Mouse (Mus musculus): ENCODE results near the gene Dab2ip. TPM values are rescaled to one million over a fixed set of nuclear protein-coding genes. Genes with fewer than 3 reads are reported as not detected.
A peak's percentile ranks its signal among the peaks of the same experiment; 100 is the strongest.

Dab2ip gene
- polyA plus RNA-seq, 1 experiment from 2014 or later, result 46.6 TPM

- peaks cover 80 to 83% of the 10 kb centered on the region in 2 experiments for H3K4me1 ChIP-seq (ENCODE audit: control insufficient read depth in 2 of 2, insufficient read depth in 2 of 2, low read length in 2 of 2)
Observed at GRCm38 (mm10) chr2:35610976-35611375, 52.9 kb downstream of the Dab2ip start.

GRCm38 (mm10) chr2:35611645-35612044 lies 53.6 kb downstream of the Dab2ip start:
- no peak overlapping the region for H3K4me2 ChIP-seq (ENCODE audit: low read length)
- no peaks in the 10 kb centered on the region for H3K27me3 ChIP-seq (ENCODE audit: control insufficient read depth, insufficient read depth, low read length)
- H3K27ac ChIP-seq (replicated peaks in 1 of 2; ENCODE audit: control insufficient read depth in 1 of 2, insufficient read depth in 1 of 2, low read depth in 2 of 2, low read length in 2 of 2), result peak overlapping the region in 1 of 2 experiments; percentile 39; a peak in 1 of 4 replicates
- WGBS, result 60% methylated on average over 4 of the region's 4 CpGs
- H3K9me3 ChIP-seq (ENCODE audit: control insufficient read depth, low read length), result no peaks in the 10 kb centered on the region
- H3K36me3 ChIP-seq (ENCODE audit: control insufficient read depth, insufficient read depth, low read length), result no peaks in the 10 kb centered on the region
- peak overlapping the region; percentile 35 for H3K9ac ChIP-seq (ENCODE audit: low read length)
- ATAC-seq (ENCODE audit: insufficient number of reproducible peaks, insufficient read depth, low FRiP score, low read depth), result no peak
- H3K4me3 ChIP-seq (ENCODE audit: control insufficient read depth in 1 of 2, insufficient read depth in 1 of 2, low read depth in 1 of 2, low read length in 2 of 2), result no peak overlapping the region
- peaks cover 75 to 83% of the 10 kb centered on the region in 2 experiments for H3K4me1 ChIP-seq (ENCODE audit: control insufficient read depth in 2 of 2, insufficient read depth in 2 of 2, low read length in 2 of 2)

More at GRCm38 (mm10) chr2:35610976-35611375, 52.9 kb downstream of the Dab2ip start:
- no peaks in the 10 kb centered on the region for H3K9me3 ChIP-seq (ENCODE audit: control insufficient read depth, low read length)
- WGBS, result 89% methylated on average over 7 of the region's 7 CpGs
- peak overlapping the region; percentile 32 for H3K9ac ChIP-seq (ENCODE audit: low read length)
- H3K27ac ChIP-seq (replicated peaks in 1 of 2; ENCODE audit: control insufficient read depth in 1 of 2, insufficient read depth in 1 of 2, low read depth in 2 of 2, low read length in 2 of 2), result no peak overlapping the region; a peak in 1 of 4 replicates
- H3K4me2 ChIP-seq (ENCODE audit: low read length), result no peak overlapping the region
- H3K36me3 ChIP-seq (ENCODE audit: control insufficient read depth, insufficient read depth, low read length), result no peaks in the 10 kb centered on the region
- no peak overlapping the region for H3K4me3 ChIP-seq (ENCODE audit: control insufficient read depth in 1 of 2, insufficient read depth in 1 of 2, low read depth in 1 of 2, low read length in 2 of 2)
- no peak for ATAC-seq (ENCODE audit: insufficient number of reproducible peaks, insufficient read depth, low FRiP score, low read depth)
- no peaks in the 10 kb centered on the region for H3K27me3 ChIP-seq (ENCODE audit: control insufficient read depth, insufficient read depth, low read length)

- Histone ChIP-seq H3K4me1 (ENCODE audit: control insufficient read depth in 2 of 2, insufficient read depth in 2 of 2, low read length in 2 of 2) (peaks cover 72 to 83% of the 10 kb centered on the region in 2 experiments), H3K4me3 (ENCODE audit: control insufficient read depth in 1 of 2, insufficient read depth in 1 of 2, low read depth in 1 of 2, low read length in 2 of 2) (no peak overlapping the region), H3K27me3 (ENCODE audit: control insufficient read depth, insufficient read depth, low read length) (no peaks in the 10 kb centered on the region), H3K9me3 (ENCODE audit: control insufficient read depth, low read length) (no peaks in the 10 kb centered on the region), H3K36me3 (ENCODE audit: control insufficient read depth, insufficient read depth, low read length) (no peaks in the 10 kb centered on the region), H3K4me2 (ENCODE audit: low read length) (no peak overlapping the region), H3K9ac (ENCODE audit: low read length) (peak overlapping the region; percentile 35), H3K27ac (replicated peaks in 1 of 2; ENCODE audit: control insufficient read depth in 1 of 2, insufficient read depth in 1 of 2, low read depth in 2 of 2, low read length in 2 of 2) (peak overlapping the region in 1 of 2 experiments; percentile 39; a peak in 1 of 4 replicates)
- 76% methylated on average over 7 of the region's 7 CpGs for WGBS
- ATAC-seq (ENCODE audit: insufficient number of reproducible peaks, insufficient read depth, low FRiP score, low read depth), result no peak
Observed at GRCm38 (mm10) chr2:35612297-35612696, 54.2 kb downstream of the Dab2ip start.

GRCm38 (mm10) chr2:35613946-35614353 lies 55.9 kb downstream of the Dab2ip start:
- 48% methylated on average over 3 of the region's 3 CpGs for WGBS
- Histone ChIP-seq H3K4me1 (ENCODE audit: control insufficient read depth in 2 of 2, insufficient read depth in 2 of 2, low read length in 2 of 2) (peaks cover 83 to 84% of the 10 kb centered on the region in 2 experiments), H3K36me3 (ENCODE audit: control insufficient read depth, insufficient read depth, low read length) (no peaks in the 10 kb centered on the region), H3K27ac (replicated peaks in 1 of 2; ENCODE audit: control insufficient read depth in 1 of 2, insufficient read depth in 1 of 2, low read depth in 2 of 2, low read length in 2 of 2) (peak overlapping the region; percentile 55 to 68), H3K9me3 (ENCODE audit: control insufficient read depth, low read length) (no peaks in the 10 kb centered on the region), H3K27me3 (ENCODE audit: control insufficient read depth, insufficient read depth, low read length) (no peaks in the 10 kb centered on the region), H3K9ac (ENCODE audit: low read length) (0 out of 2 replicates have a peak overlapping the region, but pooled peaks have one; percentile 39), H3K4me2 (ENCODE audit: low read length) (no peak overlapping the region), H3K4me3 (ENCODE audit: control insufficient read depth in 1 of 2, insufficient read depth in 1 of 2, low read depth in 1 of 2, low read length in 2 of 2) (no peak overlapping the region)
- ATAC-seq (ENCODE audit: insufficient number of reproducible peaks, insufficient read depth, low FRiP score, low read depth), result no peak

- no peaks in the 10 kb centered on the region for H3K27me3 ChIP-seq (ENCODE audit: control insufficient read depth, insufficient read depth, low read length)
- H3K27ac ChIP-seq (replicated peaks in 1 of 2; ENCODE audit: control insufficient read depth in 1 of 2, insufficient read depth in 1 of 2, low read depth in 2 of 2, low read length in 2 of 2), result peak overlapping the region; percentile 55 to 68
- H3K9me3 ChIP-seq (ENCODE audit: control insufficient read depth, low read length), result no peaks in the 10 kb centered on the region
- no peak for ATAC-seq (ENCODE audit: insufficient number of reproducible peaks, insufficient read depth, low FRiP score, low read depth)
- H3K4me2 ChIP-seq (ENCODE audit: low read length), result no peak overlapping the region
- H3K4me3 ChIP-seq (ENCODE audit: control insufficient read depth in 1 of 2, insufficient read depth in 1 of 2, low read depth in 1 of 2, low read length in 2 of 2), result no peak overlapping the region
- 44% methylated on average over 3 of the region's 3 CpGs for WGBS
- no peak overlapping the region for H3K9ac ChIP-seq (ENCODE audit: low read length)
- no peaks in the 10 kb centered on the region for H3K36me3 ChIP-seq (ENCODE audit: control insufficient read depth, insufficient read depth, low read length)
- peaks cover 84 to 85% of the 10 kb centered on the region in 2 experiments for H3K4me1 ChIP-seq (ENCODE audit: control insufficient read depth in 2 of 2, insufficient read depth in 2 of 2, low read length in 2 of 2)
Observed at GRCm38 (mm10) chr2:35614411-35614810, 56.3 kb downstream of the Dab2ip start.

GRCm38 (mm10) chr2:35615366-35615765 lies 57.3 kb downstream of the Dab2ip start:
- Histone ChIP-seq H3K4me3 (ENCODE audit: control insufficient read depth in 1 of 2, insufficient read depth in 1 of 2, low read depth in 1 of 2, low read length in 2 of 2) (no peak overlapping the region), H3K4me2 (ENCODE audit: low read length) (no peak overlapping the region), H3K27ac (replicated peaks in 1 of 2; ENCODE audit: control insufficient read depth in 1 of 2, insufficient read depth in 1 of 2, low read depth in 2 of 2, low read length in 2 of 2) (no peak overlapping the region), H3K36me3 (ENCODE audit: control insufficient read depth, insufficient read depth, low read length) (no peaks in the 10 kb centered on the region), H3K9ac (ENCODE audit: low read length) (no peak overlapping the region), H3K4me1 (ENCODE audit: control insufficient read depth in 2 of 2, insufficient read depth in 2 of 2, low read length in 2 of 2) (peaks cover 84 to 85% of the 10 kb centered on the region in 2 experiments), H3K9me3 (ENCODE audit: control insufficient read depth, low read length) (no peaks in the 10 kb centered on the region), H3K27me3 (ENCODE audit: control insufficient read depth, insufficient read depth, low read length) (no peaks in the 10 kb centered on the region)
- ATAC-seq (ENCODE audit: insufficient number of reproducible peaks, insufficient read depth, low FRiP score, low read depth), result no peak
- WGBS, result 60% methylated on average over 4 of the region's 4 CpGs

GRCm38 (mm10) chr2:35615977-35616376 lies 57.9 kb downstream of the Dab2ip start:
- no peak overlapping the region for H3K4me3 ChIP-seq (ENCODE audit: control insufficient read depth in 1 of 2, insufficient read depth in 1 of 2, low read depth in 1 of 2, low read length in 2 of 2)
- no peak overlapping the region for H3K4me2 ChIP-seq (ENCODE audit: low read length)
- H3K27ac ChIP-seq (replicated peaks in 1 of 2; ENCODE audit: control insufficient read depth in 1 of 2, insufficient read depth in 1 of 2, low read depth in 2 of 2, low read length in 2 of 2), result no peak overlapping the region
- no peaks in the 10 kb centered on the region for H3K36me3 ChIP-seq (ENCODE audit: control insufficient read depth, insufficient read depth, low read length)
- H3K4me1 ChIP-seq (ENCODE audit: control insufficient read depth in 2 of 2, insufficient read depth in 2 of 2, low read length in 2 of 2), result peaks cover 84 to 85% of the 10 kb centered on the region in 2 experiments
- 49% methylated on average over 2 of the region's 2 CpGs for WGBS
- no peak for ATAC-seq (ENCODE audit: insufficient number of reproducible peaks, insufficient read depth, low FRiP score, low read depth)
- H3K27me3 ChIP-seq (ENCODE audit: control insufficient read depth, insufficient read depth, low read length), result no peaks in the 10 kb centered on the region
- H3K9ac ChIP-seq (ENCODE audit: low read length), result no peak overlapping the region
- H3K9me3 ChIP-seq (ENCODE audit: control insufficient read depth, low read length), result no peaks in the 10 kb centered on the region

All from heart, embryonic 14.5 days (tissue).